Mouse (Mus musculus) forebrain, embryonic 10.5 days (tissue): ENCODE results near the gene Chd3. TPM values are rescaled to one million over a fixed set of nuclear protein-coding genes. Genes with fewer than 3 reads are reported as not detected.

Source experiments
- DNase-seq: peaks from one replicate; pipeline ENCODE4 v3.0.0-alpha.2; 2017; ENCODE audit warnings: low spot score; ENCODE audit errors: extremely low spot score
- H3K27ac ChIP-seq: fragments of 300-500 bp; sonication (generic); 2 replicates; pipeline ENCODE4 v1.5.1; 2016; ENCODE audit warnings: mild to moderate bottlenecking
- H3K27me3 ChIP-seq: fragments of 300-500 bp; sonication (generic); 2 replicates; pipeline ENCODE4 v1.6.1; 2016; ENCODE audit warnings: mild to moderate bottlenecking; ENCODE audit not compliant: poor library complexity, severe bottlenecking
- H3K36me3 ChIP-seq: fragments of 300-500 bp; sonication (generic); replicated peaks from 2 replicates; pipeline ENCODE4 v1.6.1; 2016; ENCODE audit warnings: mild to moderate bottlenecking, moderate library complexity
- H3K4me1 ChIP-seq: fragments of 300-500 bp; sonication (generic); 2 replicates; pipeline ENCODE4 v1.6.1; 2016
- H3K4me3 ChIP-seq: fragments of 300-500 bp; sonication (generic); 2 replicates; pipeline ENCODE4 v1.5.1; 2016; ENCODE audit warnings: mild to moderate bottlenecking, moderate library complexity
- H3K9me3 ChIP-seq: fragments of 300-500 bp; sonication (generic); 2 replicates; pipeline ENCODE4 v1.6.1; 2016; ENCODE audit warnings: mild to moderate bottlenecking, moderate library complexity
- WGBS: fragments of 180-500 bp; shearing (Covaris S2); methylation state at CpG from one replicate; pipeline ENCODE4 v1.1.7; 2016; 5-methylcytosine and 5-hydroxymethylcytosine counted together
- polyA plus RNA-seq: library from polyadenylated mRNA; unstranded; fragments of >200 nt; fragmentation: Nextera tagmentation; extraction: Ambion mirVana; gene quantifications from 2 replicates; pipeline ENCODE4 v1.2.1, GENCODE M21; 2016

Chd3 gene
- polyA plus RNA-seq, 1 experiment from 2014 or later, result 44.9 TPM

DNA sequence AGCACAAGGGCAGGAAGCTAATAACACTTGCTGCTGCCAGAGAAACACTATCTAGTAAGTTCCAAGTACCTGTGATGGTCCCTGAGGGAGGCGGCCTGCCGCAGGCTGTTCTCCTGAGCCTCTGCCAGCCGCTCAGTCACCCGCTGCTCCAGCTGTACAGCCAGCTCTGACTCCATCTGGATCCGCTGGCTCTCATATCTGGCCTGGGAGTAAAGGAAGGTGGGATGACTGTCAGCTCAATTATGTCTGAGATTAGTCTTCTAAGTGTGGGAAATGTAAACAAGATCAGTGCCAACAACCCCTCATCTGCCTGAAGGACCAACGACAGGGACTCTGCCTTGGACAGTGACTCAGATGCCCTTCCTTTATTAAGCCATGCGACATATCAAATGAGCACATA lies 57.9 kb downstream of the Chd3 start:
- no peak overlapping the region for H3K4me3 ChIP-seq
- no peak overlapping the region for H3K27ac ChIP-seq
- H3K36me3 ChIP-seq, result peaks cover 98% of the 10 kb centered on the region
- H3K27me3 ChIP-seq, result no peaks in the 10 kb centered on the region
- WGBS, result 90% methylated on average over 7 of the region's 7 CpGs
- H3K9me3 ChIP-seq, result no peaks in the 10 kb centered on the region
- H3K4me1 ChIP-seq, result no peaks in the 10 kb centered on the region
- no peak for DNase-seq

DNA sequence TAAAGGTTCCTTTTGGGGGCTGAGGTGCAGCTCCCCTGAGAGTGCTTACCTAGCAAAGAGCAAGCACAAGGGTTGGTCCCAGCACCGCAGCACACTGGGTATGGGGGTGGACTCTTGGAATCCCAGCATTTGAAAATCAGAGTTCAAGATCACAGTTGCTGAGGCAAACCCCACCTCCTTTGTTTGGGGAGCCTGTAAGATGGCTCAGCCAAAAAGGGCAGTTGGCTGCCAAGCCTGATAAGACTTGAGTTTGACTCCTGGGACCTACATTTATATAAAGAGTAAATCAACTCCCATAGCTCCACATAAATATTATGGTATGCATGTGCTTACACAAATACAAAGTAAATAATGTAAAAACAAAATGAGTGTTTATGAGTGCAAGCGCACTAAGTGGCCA lies 63.2 kb downstream of the Chd3 start:
- Histone ChIP-seq H3K4me1 (no peaks in the 10 kb centered on the region), H3K27me3 (no peaks in the 10 kb centered on the region), H3K27ac (no peak overlapping the region), H3K4me3 (no peak overlapping the region), H3K9me3 (no peaks in the 10 kb centered on the region), H3K36me3 (peaks cover 99% of the 10 kb centered on the region)
- no peak for DNase-seq
- WGBS, result 96% methylated on average over 2 of the region's 2 CpGs

DNA sequence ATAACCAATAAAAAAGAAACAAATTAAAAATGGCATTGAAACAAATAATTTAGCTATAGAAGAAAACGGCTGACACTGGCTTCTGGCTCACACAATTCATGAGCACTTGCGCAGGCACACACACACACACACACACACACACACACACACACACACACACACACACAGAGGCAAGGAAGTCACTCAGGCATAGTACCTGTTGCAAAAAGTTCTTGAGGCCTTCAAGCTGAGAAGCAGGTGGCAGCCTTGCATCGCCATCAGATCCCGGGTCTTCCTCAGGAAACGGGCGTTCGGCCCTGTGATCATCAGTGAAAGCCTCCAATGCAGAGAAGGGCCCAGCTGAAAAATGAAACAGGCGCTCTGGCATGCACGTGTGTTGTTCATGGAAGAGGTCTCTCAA lies 63.9 kb downstream of the Chd3 start:
- 93% methylated on average over 9 of the region's 9 CpGs for WGBS
- H3K9me3 ChIP-seq, result no peaks in the 10 kb centered on the region
- H3K27ac ChIP-seq, result no peak overlapping the region
- no peak for DNase-seq
- H3K36me3 ChIP-seq, result peaks cover 98% of the 10 kb centered on the region
- no peaks in the 10 kb centered on the region for H3K27me3 ChIP-seq
- no peak overlapping the region for H3K4me3 ChIP-seq
- H3K4me1 ChIP-seq, result no peaks in the 10 kb centered on the region

DNA sequence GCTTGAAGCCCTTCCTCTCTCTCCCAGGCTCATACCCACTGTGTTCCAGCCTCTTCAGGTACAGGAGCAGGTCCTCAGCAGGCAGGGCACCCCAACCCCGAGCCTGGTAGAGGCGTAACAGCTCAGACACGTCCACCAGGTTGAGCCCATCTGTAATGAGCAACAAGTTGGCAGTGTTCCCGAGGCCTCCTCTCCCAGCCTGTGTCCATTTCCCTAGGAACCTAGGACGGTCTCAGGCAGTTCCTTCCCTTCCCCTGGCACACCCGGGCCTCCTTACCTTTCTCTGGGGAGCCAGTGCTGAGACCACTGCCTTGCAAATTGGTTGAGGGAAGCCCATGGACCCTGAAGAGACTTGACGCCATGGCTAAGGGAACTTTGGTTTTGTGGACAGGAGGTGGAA lies 66.4 kb downstream of the Chd3 start:
- WGBS, result 88% methylated on average over 7 of the region's 7 CpGs
- no peak for DNase-seq
- Histone ChIP-seq H3K27me3 (no peaks in the 10 kb centered on the region), H3K4me3 (no peak overlapping the region), H3K9me3 (no peaks in the 10 kb centered on the region), H3K36me3 (peaks cover 96% of the 10 kb centered on the region), H3K4me1 (peaks cover 4% of the 10 kb centered on the region; the same call in 1 of the 2 replicates), H3K27ac (no peak overlapping the region)

DNA sequence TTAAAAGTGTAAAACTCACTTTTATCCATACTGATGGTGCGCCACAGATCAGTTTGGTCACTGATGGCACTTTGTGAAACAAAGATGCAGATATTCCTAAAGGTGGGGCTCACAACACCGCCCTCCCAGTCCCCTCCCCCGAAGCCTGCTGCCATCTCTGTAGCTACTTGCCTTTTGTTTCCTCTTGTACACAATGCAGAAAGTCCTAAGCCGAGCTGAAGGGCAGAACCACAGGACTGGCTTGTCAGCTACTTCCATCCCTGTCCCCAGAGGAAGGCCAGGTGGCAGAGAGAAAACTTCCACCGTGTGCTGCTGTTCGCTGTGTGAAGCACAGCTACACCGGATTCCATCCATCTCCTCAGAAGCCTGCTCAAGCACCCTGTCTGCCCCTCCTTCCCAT lies 71.0 kb downstream of the Chd3 start:
- Histone ChIP-seq H3K27ac (no peak overlapping the region), H3K27me3 (no peaks in the 10 kb centered on the region), H3K4me1 (peaks cover 4% of the 10 kb centered on the region; the same call in 1 of the 2 replicates), H3K4me3 (no peak overlapping the region), H3K36me3 (peaks cover 58% of the 10 kb centered on the region), H3K9me3 (no peaks in the 10 kb centered on the region)
- WGBS, result 70% methylated on average over 7 of the region's 7 CpGs
- no peak for DNase-seq

DNA sequence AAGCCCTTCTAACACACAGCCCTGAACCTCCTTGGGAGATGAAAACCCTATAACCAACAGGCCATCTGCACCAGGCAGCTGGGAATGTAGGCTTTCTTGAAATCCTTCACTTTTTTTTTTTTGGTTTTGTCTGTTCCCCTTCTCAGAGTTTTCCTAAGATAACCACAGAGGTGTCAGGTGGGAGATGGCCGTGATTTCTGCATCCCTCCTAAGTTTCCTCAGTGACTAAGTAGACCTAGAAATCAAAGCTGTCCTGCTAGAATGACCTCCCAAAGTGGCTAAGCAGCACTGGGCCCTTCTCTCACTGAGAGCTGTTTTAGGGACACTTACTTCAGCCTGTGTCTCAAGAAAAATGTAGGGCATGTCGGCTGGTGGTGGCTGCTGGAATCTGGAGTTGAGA lies 71.4 kb downstream of the Chd3 start:
- H3K4me3 ChIP-seq, result no peak overlapping the region
- peaks cover 54% of the 10 kb centered on the region for H3K36me3 ChIP-seq
- DNase-seq, result no peak
- WGBS, result 92% methylated on average over 2 of the region's 2 CpGs
- no peak overlapping the region for H3K27ac ChIP-seq
- H3K4me1 ChIP-seq, result peaks cover 4% of the 10 kb centered on the region; the same call in 1 of the 2 replicates
- no peaks in the 10 kb centered on the region for H3K27me3 ChIP-seq
- H3K9me3 ChIP-seq, result no peaks in the 10 kb centered on the region

DNA sequence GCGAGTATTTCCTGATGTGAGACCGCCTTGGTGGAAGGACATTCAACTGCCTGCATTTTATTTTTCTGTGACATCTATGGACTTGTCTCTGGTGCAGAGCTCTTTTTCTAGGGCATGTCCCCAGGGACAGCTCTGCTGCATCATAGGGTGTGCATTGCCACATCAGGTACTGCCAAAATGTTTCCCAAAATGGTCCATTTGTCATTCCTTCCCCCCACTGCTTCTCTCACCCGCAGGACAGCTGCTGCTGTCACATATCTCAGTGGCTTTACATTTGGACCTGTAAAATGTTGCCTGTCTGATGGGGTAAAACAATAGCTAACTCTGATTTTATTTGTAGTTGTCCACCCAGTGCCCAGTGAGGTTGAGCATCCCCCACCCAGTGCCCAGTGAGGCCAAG lies 73.9 kb downstream of the Chd3 start:
- WGBS, result 87% methylated on average over 3 of the region's 3 CpGs
- peaks cover 4% of the 10 kb centered on the region; the same call in 1 of the 2 replicates for H3K4me1 ChIP-seq

More for the DNA sequence above, 73.9 kb downstream of the Chd3 start:
- no peak for DNase-seq
- no peak overlapping the region for H3K27ac ChIP-seq
- no peaks in the 10 kb centered on the region for H3K27me3 ChIP-seq
- H3K9me3 ChIP-seq, result no peaks in the 10 kb centered on the region
- no peak overlapping the region for H3K4me3 ChIP-seq
- H3K36me3 ChIP-seq, result peaks cover 31% of the 10 kb centered on the region

Other genes starting within 250 kb of the Chd3 start
- gene Hes7, start 249.0 kb downstream of the Chd3 start, polyA plus RNA-seq, result 0.16 and 0.17 TPM in 2 replicates
- gene 9130213A22Rik, start 246.8 kb downstream of the Chd3 start, polyA plus RNA-seq, result 0.11 and 0.16 TPM in 2 replicates
- 0.26 and 0.28 TPM in 2 replicates for gene Aloxe3, start 243.5 kb downstream of the Chd3 start, polyA plus RNA-seq
- 0.05 TPM in 1 of 2 replicates, not detected in the other for gene Alox12b, start 212.4 kb downstream of the Chd3 start, polyA plus RNA-seq
- gene Alox8, start 171.6 kb downstream of the Chd3 start, polyA plus RNA-seq, result 0.10 TPM in 1 of 2 replicates, not detected in the other
- 0.04 and 0.06 TPM in 2 replicates for gene Gucy2e, start 132.4 kb downstream of the Chd3 start, polyA plus RNA-seq
- 37.7 and 44.2 TPM in 2 replicates for gene Cntrob, start 45.6 kb downstream of the Chd3 start, polyA plus RNA-seq
- gene Trappc1, start 45.4 kb downstream of the Chd3 start, polyA plus RNA-seq, result 170 and 179 TPM in 2 replicates
- 1.1 and 1.2 TPM in 2 replicates for gene Kcnab3, start 43.1 kb downstream of the Chd3 start, polyA plus RNA-seq
- 17.0 and 19.7 TPM in 2 replicates for gene Rnf227, start 28.9 kb downstream of the Chd3 start, polyA plus RNA-seq
- 131 and 136 TPM in 2 replicates for gene Naa38, start 26.1 kb upstream of the Chd3 start, polyA plus RNA-seq
- 47.3 and 54.6 TPM in 2 replicates for gene Cyb5d1, start 26.2 kb upstream of the Chd3 start, polyA plus RNA-seq
- gene Tmem88, start 28.8 kb upstream of the Chd3 start, polyA plus RNA-seq, result 23.3 and 23.4 TPM in 2 replicates
- 31.7 TPM in 2 replicates for gene Kdm6b, start 44.3 kb upstream of the Chd3 start, polyA plus RNA-seq
- 1.5 TPM in 2 replicates for gene Dnah2, start 179.7 kb upstream of the Chd3 start, polyA plus RNA-seq
- gene Efnb3, start 190.8 kb upstream of the Chd3 start, polyA plus RNA-seq, result 27.9 and 28.7 TPM in 2 replicates
- gene Wrap53, start 210.8 kb upstream of the Chd3 start, polyA plus RNA-seq, result 46.4 and 51.1 TPM in 2 replicates
- gene Trp53, start 211.0 kb upstream of the Chd3 start, polyA plus RNA-seq, result 192 and 194 TPM in 2 replicates
- gene Atp1b2, start 236.5 kb upstream of the Chd3 start, polyA plus RNA-seq, result 4.3 and 4.6 TPM in 2 replicates
- not detected in 2 replicates for gene Shbg, start 248.5 kb upstream of the Chd3 start, polyA plus RNA-seq